Mouse (Mus musculus): Measurements from ENCODE around the gene Ttc23. TPM values are rescaled to one million over a fixed set of nuclear protein-coding genes. Genes with fewer than 3 reads are reported as not detected.
A peak's percentile ranks its signal among the peaks of the same experiment; 100 is the strongest.

Ttc23 gene
- total and polyA plus RNA-seq, 2 experiments: 14.2 to 47.8 TPM

DNA sequence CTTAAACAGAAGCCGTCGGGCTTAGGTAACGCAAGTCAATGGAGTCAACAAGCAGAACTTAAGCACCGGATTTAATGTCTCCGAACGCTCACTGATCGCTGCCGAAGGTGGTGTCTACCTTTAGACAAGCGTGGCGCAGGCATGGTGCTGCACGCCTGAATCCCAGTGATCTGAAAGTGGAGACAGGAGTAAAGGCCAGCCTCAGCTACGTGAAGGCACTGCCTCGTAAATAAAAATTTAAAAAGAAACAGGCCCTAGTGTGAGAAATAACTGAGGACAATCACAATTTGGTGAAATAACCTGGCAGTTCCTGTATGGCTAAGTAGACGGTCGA, 1.6 kb upstream of the Ttc23 start:
- peak overlapping the region; percentile 82 for H3K4me3 ChIP-seq (ENCODE audit: insufficient read depth, low read depth, low read length)
- no peaks in the 10 kb centered on the region for H3K27me3 ChIP-seq (ENCODE audit: control insufficient read depth, insufficient read depth, low read length)
- peaks cover 17% of the 10 kb centered on the region for H3K4me1 ChIP-seq (ENCODE audit: control insufficient read depth, insufficient read depth, low read length)
- TF ChIP-seq POLR2A (IDR thresholded peaks at IDR 0.05; ENCODE audit: extremely low read depth, insufficient read depth, low read length): no peak
- TF ChIP-seq CTCF (IDR thresholded peaks at IDR 0.05; ENCODE audit: low read depth, low read length): no peak
- peaks cover 8% of the 10 kb centered on the region for H3K79me2 ChIP-seq (ENCODE audit: control insufficient read depth, insufficient read depth, low read length)
- peak overlapping the region; percentile 92 for H3K9ac ChIP-seq (ENCODE audit: low read depth, low read length)
- no peak for DNase-seq (ENCODE audit: extremely low read depth, low read depth, low spot score)
- WGBS: under 1% methylated on average over 15 of the region's 15 CpGs
- peaks cover 5% of the 10 kb centered on the region for H3K36me3 ChIP-seq (ENCODE audit: control insufficient read depth, insufficient read depth, low read length)
- H3K27ac ChIP-seq (replicated peaks; ENCODE audit: insufficient read depth, low read depth, low read length): peak overlapping the region; percentile 90

DNA sequence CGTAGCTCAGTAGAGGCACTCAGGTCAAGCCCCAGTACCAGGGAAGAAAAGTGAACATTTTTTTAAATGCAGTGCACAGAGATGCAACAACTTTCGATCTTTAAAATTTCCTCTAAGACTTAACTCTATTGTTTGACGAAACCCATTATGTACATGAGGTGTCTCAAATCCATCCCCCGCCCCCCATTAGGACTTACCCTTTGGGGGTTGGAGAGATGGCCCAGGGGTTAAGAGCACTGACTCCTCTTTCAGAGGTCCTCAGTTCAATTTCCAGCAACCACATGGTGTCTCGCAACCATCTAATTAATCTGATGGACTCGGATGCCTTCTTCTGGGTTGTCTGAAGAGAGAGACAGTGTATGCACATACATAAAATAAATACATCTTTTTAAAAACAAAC, 1.1 kb upstream of the Ttc23 start:
- 10% methylated on average over 6 of the region's 6 CpGs for WGBS

DNA sequence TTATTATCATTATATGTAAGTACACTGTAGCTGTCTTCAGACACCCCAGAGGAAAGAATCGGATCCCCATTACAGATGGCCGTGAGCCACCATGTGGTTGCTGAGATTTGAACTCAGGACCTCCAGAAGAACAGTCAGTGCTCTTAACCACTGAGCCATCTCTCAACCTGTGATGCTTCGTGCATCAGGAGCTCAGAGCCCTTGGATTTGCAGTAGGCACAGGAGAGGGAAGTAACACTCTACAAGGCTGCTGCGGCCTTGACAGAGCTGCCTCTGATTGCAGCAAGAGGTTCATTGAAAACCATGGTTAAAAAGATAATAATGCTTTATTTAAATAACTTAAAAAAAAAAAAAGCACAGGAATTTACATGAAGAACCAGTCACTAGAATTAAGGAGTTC, 1.2 kb downstream of the Ttc23 start:
- DNase-seq (ENCODE audit: extremely low read depth, low read depth, low spot score): peak; percentile 33
- Histone ChIP-seq H3K27ac (replicated peaks; ENCODE audit: insufficient read depth, low read depth, low read length) (no peak overlapping the region), H3K4me3 (ENCODE audit: insufficient read depth, low read depth, low read length) (no peak overlapping the region; the same call in 1 of the 2 replicates), H3K4me1 (ENCODE audit: control insufficient read depth, insufficient read depth, low read length) (peaks cover 22% of the 10 kb centered on the region), H3K9ac (ENCODE audit: low read depth, low read length) (no peak overlapping the region), H3K36me3 (ENCODE audit: control insufficient read depth, insufficient read depth, low read length) (no peaks in the 10 kb centered on the region), H3K79me2 (ENCODE audit: control insufficient read depth, insufficient read depth, low read length) (peaks cover 21% of the 10 kb centered on the region), H3K27me3 (ENCODE audit: control insufficient read depth, insufficient read depth, low read length) (no peaks in the 10 kb centered on the region)
- 75% methylated on average over 4 of the region's 4 CpGs for WGBS
- TF ChIP-seq CTCF (IDR thresholded peaks at IDR 0.05; ENCODE audit: low read depth, low read length): no peak
- TF ChIP-seq POLR2A (IDR thresholded peaks at IDR 0.05; ENCODE audit: extremely low read depth, insufficient read depth, low read length): no peak

More for the DNA sequence above, 1.1 kb upstream of the Ttc23 start:
- TF ChIP-seq POLR2A (IDR thresholded peaks at IDR 0.05; ENCODE audit: extremely low read depth, insufficient read depth, low read length) (no peak), CTCF (IDR thresholded peaks at IDR 0.05; ENCODE audit: low read depth, low read length) (no peak)
- no peaks in the 10 kb centered on the region for H3K27me3 ChIP-seq (ENCODE audit: control insufficient read depth, insufficient read depth, low read length)
- H3K79me2 ChIP-seq (ENCODE audit: control insufficient read depth, insufficient read depth, low read length): peaks cover 11% of the 10 kb centered on the region
- DNase-seq (ENCODE audit: extremely low read depth, low read depth, low spot score): no peak
- peak overlapping the region; percentile 92 for H3K9ac ChIP-seq (ENCODE audit: low read depth, low read length)
- peaks cover 20% of the 10 kb centered on the region for H3K4me1 ChIP-seq (ENCODE audit: control insufficient read depth, insufficient read depth, low read length)
- peaks cover under 1% of the 10 kb centered on the region; the same call in 1 of the 2 replicates for H3K36me3 ChIP-seq (ENCODE audit: control insufficient read depth, insufficient read depth, low read length)
- H3K27ac ChIP-seq (replicated peaks; ENCODE audit: insufficient read depth, low read depth, low read length): peak overlapping the region; percentile 90
- peak overlapping the region; percentile 82 for H3K4me3 ChIP-seq (ENCODE audit: insufficient read depth, low read depth, low read length)

DNA sequence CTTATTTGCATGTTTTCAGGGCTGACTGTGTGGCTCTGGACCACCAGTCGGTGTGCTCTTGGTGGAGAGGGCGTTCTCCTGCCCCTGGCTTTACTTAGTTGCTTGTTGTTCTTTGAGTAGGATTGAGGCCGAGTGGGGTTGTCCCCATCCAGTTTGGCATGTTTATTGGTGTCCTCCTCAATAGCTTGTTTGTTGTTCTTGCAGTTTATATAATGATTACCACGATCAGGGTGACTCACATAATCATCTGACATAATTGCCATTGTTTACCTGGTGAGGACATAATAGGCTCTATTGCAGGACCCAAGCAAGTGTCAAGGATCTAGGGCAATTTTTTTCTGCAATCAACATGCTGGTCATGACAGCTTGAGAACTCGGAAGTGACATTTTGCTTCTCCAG, 5.0 kb downstream of the Ttc23 start:
- Histone ChIP-seq H3K9ac (ENCODE audit: low read depth, low read length) (no peak overlapping the region), H3K27me3 (ENCODE audit: control insufficient read depth, insufficient read depth, low read length) (no peaks in the 10 kb centered on the region), H3K4me1 (ENCODE audit: control insufficient read depth, insufficient read depth, low read length) (peaks cover 28% of the 10 kb centered on the region), H3K36me3 (ENCODE audit: control insufficient read depth, insufficient read depth, low read length) (no peaks in the 10 kb centered on the region), H3K79me2 (ENCODE audit: control insufficient read depth, insufficient read depth, low read length) (peaks cover 40% of the 10 kb centered on the region), H3K27ac (replicated peaks; ENCODE audit: insufficient read depth, low read depth, low read length) (peak overlapping the region; percentile 62), H3K4me3 (ENCODE audit: insufficient read depth, low read depth, low read length) (no peak overlapping the region)
- no peak for TF ChIP-seq POLR2A (IDR thresholded peaks at IDR 0.05; ENCODE audit: extremely low read depth, insufficient read depth, low read length)
- no peak for TF ChIP-seq CTCF (IDR thresholded peaks at IDR 0.05; ENCODE audit: low read depth, low read length)
- peak; percentile 86 for DNase-seq (ENCODE audit: extremely low read depth, low read depth, low spot score)
- 45% methylated on average over 5 of the region's 5 CpGs for WGBS

DNA sequence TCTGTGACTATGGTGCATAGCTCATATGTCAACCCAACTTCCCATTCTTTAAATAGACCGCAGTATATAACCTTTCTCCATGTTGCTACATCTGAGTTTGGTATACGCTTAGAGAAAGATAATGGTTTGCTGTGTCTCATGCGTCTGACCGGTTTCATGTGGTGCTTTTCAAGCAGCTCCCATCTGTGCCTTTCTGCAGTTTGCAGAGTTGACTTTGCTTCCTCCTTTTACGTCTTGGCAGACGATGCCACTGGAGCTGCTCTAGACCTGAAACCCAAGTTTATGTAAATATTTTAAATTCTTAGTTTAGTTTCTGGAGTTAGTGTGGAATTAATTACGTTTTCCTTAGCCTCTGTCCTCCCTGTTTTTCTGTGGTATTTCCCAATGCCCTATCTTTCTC, 7.5 kb downstream of the Ttc23 start:
- Histone ChIP-seq H3K9ac (ENCODE audit: low read depth, low read length) (no peak overlapping the region), H3K4me3 (ENCODE audit: insufficient read depth, low read depth, low read length) (no peak overlapping the region), H3K27me3 (ENCODE audit: control insufficient read depth, insufficient read depth, low read length) (no peaks in the 10 kb centered on the region), H3K79me2 (ENCODE audit: control insufficient read depth, insufficient read depth, low read length) (peaks cover 42% of the 10 kb centered on the region), H3K27ac (replicated peaks; ENCODE audit: insufficient read depth, low read depth, low read length) (no peak overlapping the region; the same call in 1 of the 2 replicates), H3K36me3 (ENCODE audit: control insufficient read depth, insufficient read depth, low read length) (no peaks in the 10 kb centered on the region), H3K4me1 (ENCODE audit: control insufficient read depth, insufficient read depth, low read length) (peaks cover 30% of the 10 kb centered on the region)
- DNase-seq (ENCODE audit: extremely low read depth, low read depth, low spot score): no peak
- TF ChIP-seq CTCF (IDR thresholded peaks at IDR 0.05; ENCODE audit: low read depth, low read length) (no peak), POLR2A (IDR thresholded peaks at IDR 0.05; ENCODE audit: extremely low read depth, insufficient read depth, low read length) (no peak)
- 76% methylated on average over 7 of the region's 7 CpGs for WGBS

DNA sequence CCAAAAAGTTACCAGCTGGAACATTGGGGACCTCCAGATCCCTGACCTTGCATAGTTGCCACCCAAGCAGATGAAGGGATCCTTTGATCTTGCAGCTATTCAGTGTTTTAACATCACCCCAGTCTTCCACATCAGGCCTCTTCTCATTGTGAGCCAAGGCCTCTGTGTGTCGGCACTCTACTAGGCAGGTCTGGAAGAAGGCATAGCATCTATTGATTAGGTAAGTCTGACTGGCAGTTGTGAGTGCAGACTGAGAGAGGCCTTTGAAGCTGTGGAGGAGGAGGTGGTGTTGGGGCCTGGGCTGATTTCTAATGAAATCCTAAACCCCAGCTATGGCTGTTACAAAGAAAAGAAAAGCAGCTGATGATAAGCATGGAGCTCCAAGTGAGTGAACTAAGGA, 8.0 kb downstream of the Ttc23 start:
- H3K9ac ChIP-seq (ENCODE audit: low read depth, low read length): peak overlapping the region; percentile 77

More for the DNA sequence above, 8.0 kb downstream of the Ttc23 start:
- WGBS: 22% methylated on average over 1 of the region's 1 CpGs
- no peaks in the 10 kb centered on the region for H3K27me3 ChIP-seq (ENCODE audit: control insufficient read depth, insufficient read depth, low read length)
- H3K4me1 ChIP-seq (ENCODE audit: control insufficient read depth, insufficient read depth, low read length): peaks cover 28% of the 10 kb centered on the region
- DNase-seq (ENCODE audit: extremely low read depth, low read depth, low spot score): peak; percentile 90
- H3K4me3 ChIP-seq (ENCODE audit: insufficient read depth, low read depth, low read length): peak overlapping the region; percentile 67
- H3K79me2 ChIP-seq (ENCODE audit: control insufficient read depth, insufficient read depth, low read length): peaks cover 42% of the 10 kb centered on the region
- H3K36me3 ChIP-seq (ENCODE audit: control insufficient read depth, insufficient read depth, low read length): no peaks in the 10 kb centered on the region
- peak overlapping the region; percentile 86 for H3K27ac ChIP-seq (replicated peaks; ENCODE audit: insufficient read depth, low read depth, low read length)
- no peak for TF ChIP-seq CTCF (IDR thresholded peaks at IDR 0.05; ENCODE audit: low read depth, low read length)
- TF ChIP-seq POLR2A (IDR thresholded peaks at IDR 0.05; ENCODE audit: extremely low read depth, insufficient read depth, low read length): 0 out of 2 replicates have a peak, but pooled peaks have one; percentile 13

All from liver, adult 2 months (tissue).